Mouse (Mus musculus) MEL (cell line): Measurements from ENCODE around the gene Tgfbrap1. TPM values are rescaled to one million over a fixed set of nuclear protein-coding genes. Genes with fewer than 3 reads are reported as not detected.

Experiments
- DNase-seq: peaks from one replicate; pipeline ENCODE4 v3.0.0; 2011; ENCODE audit warnings: low read depth, low spot score
- H3K27ac ChIP-seq: 2 replicates; pipeline ENCODE4 v1.5.1; 2012; ENCODE audit warnings: low read depth, mild to moderate bottlenecking, control low read depth, low read length, moderate library complexity; ENCODE audit not compliant: control insufficient read depth
- H3K27me3 ChIP-seq, 2 experiments: fragments of 150-350 bp in 1 of 2; sonication (generic) in 1 of 2; 2 replicates each; pipeline ENCODE4 v1.6.1; 2012; ENCODE audit warnings: low read length in 2 of 2, mild to moderate bottlenecking in 2 of 2, improper control_type of control experiment in 1 of 2, moderate library complexity in 1 of 2; ENCODE audit not compliant: insufficient read depth in 2 of 2, control insufficient read depth in 1 of 2
- H3K36me3 ChIP-seq, 2 experiments: 2 replicates each; pipeline ENCODE4 v1.6.1; 2012 to 2014; ENCODE audit warnings: low read length in 2 of 2, improper control_type of control experiment in 1 of 2, inconsistent platforms in 1 of 2, mild to moderate bottlenecking in 1 of 2; ENCODE audit not compliant: insufficient read depth in 2 of 2, control insufficient read depth in 1 of 2
- H3K4me1 ChIP-seq, 2 experiments: fragments of 150-350 bp in 1 of 2; sonication (generic) in 1 of 2; 2 replicates each; pipeline ENCODE4 v1.6.1; 2012; ENCODE audit warnings: low read length in 2 of 2, improper control_type of control experiment in 1 of 2, mild to moderate bottlenecking in 1 of 2; ENCODE audit not compliant: insufficient read depth in 2 of 2, control insufficient read depth in 1 of 2
- H3K4me3 ChIP-seq, 2 experiments: fragments of 150-350 bp in 1 of 2; sonication (generic) in 1 of 2; 2 replicates each; pipeline ENCODE4 v1.5.1; 2012; ENCODE audit warnings: low read depth in 2 of 2, low read length in 2 of 2, mild to moderate bottlenecking in 2 of 2, moderate library complexity in 2 of 2, control low read depth in 1 of 2, improper control_type of control experiment in 1 of 2; ENCODE audit not compliant: control insufficient read depth in 1 of 2, insufficient read depth in 1 of 2
- H3K79me2 ChIP-seq: 2 replicates; pipeline ENCODE4 v1.6.1; 2012; ENCODE audit warnings: mild to moderate bottlenecking, low read length, moderate library complexity; ENCODE audit not compliant: control insufficient read depth, poor library complexity, insufficient read depth
- H3K9ac ChIP-seq: 2 replicates; pipeline ENCODE4 v1.6.1; 2012; ENCODE audit warnings: low read depth, mild to moderate bottlenecking, control low read depth, low read length, moderate library complexity; ENCODE audit not compliant: control insufficient read depth, poor library complexity, severe bottlenecking
- H3K9me3 ChIP-seq: fragments of 150-350 bp; sonication (generic); replicated peaks from 2 replicates; pipeline ENCODE4 v1.6.1; 2012; ENCODE audit warnings: mild to moderate bottlenecking, low read length, improper control_type of control experiment, moderate library complexity; ENCODE audit not compliant: insufficient read depth
- CHD2 ChIP-seq: IDR thresholded peaks from 2 replicates; pipeline ENCODE4 v1.6.1; 2011; ENCODE audit warnings: low read length, improper control_type of control experiment
- E2F4 ChIP-seq: IDR thresholded peaks from 2 replicates; pipeline ENCODE4 v1.6.1; 2011; ENCODE audit warnings: low read depth, low read length, improper control_type of control experiment, borderline replicate concordance
- EP300 ChIP-seq, 2 experiments: IDR thresholded peaks; 2 replicates each; pipeline ENCODE4 v1.6.1; 2011; ENCODE audit warnings: improper control_type of control experiment in 2 of 2, low read length in 2 of 2, low read depth in 1 of 2, mild to moderate bottlenecking in 1 of 2
- GATA1 ChIP-seq: IDR thresholded peaks from 2 replicates; pipeline ENCODE4 v1.6.1; 2011; ENCODE audit warnings: low read depth, low read length, improper control_type of control experiment
- HCFC1 ChIP-seq: IDR thresholded peaks from 2 replicates; pipeline ENCODE4 v1.6.1; 2012; ENCODE audit warnings: low read depth, mild to moderate bottlenecking, inconsistent platforms, low read length, improper control_type of control experiment, moderate library complexity
- JUND ChIP-seq: IDR thresholded peaks from 2 replicates; pipeline ENCODE4 v1.6.1; 2011; ENCODE audit warnings: low read depth, mild to moderate bottlenecking, improper control_type of control experiment, low read length
- KAT2A ChIP-seq: conservative IDR thresholded peaks from 2 replicates; pipeline ENCODE4 v1.6.1; 2012; ENCODE audit warnings: low read depth, low read length, improper control_type of control experiment, inconsistent platforms
- MAFK ChIP-seq: IDR thresholded peaks from 2 replicates; pipeline ENCODE4 v1.6.1; 2011; ENCODE audit warnings: low read depth, mild to moderate bottlenecking, low read length, improper control_type of control experiment, borderline replicate concordance
- MAX ChIP-seq: IDR thresholded peaks from 2 replicates; pipeline ENCODE4 v1.6.1; 2011; ENCODE audit warnings: low read length, improper control_type of control experiment
- MAZ ChIP-seq: IDR thresholded peaks from 2 replicates; pipeline ENCODE4 v1.6.1; 2012; ENCODE audit warnings: low read depth, mild to moderate bottlenecking, inconsistent platforms, low read length, improper control_type of control experiment
- MEF2A ChIP-seq: IDR thresholded peaks from 2 replicates; pipeline ENCODE4 v1.6.1; 2014; ENCODE audit warnings: low read depth, mild to moderate bottlenecking, inconsistent platforms, low read length, improper control_type of control experiment; ENCODE audit not compliant: poor library complexity, insufficient replicate concordance, severe bottlenecking; ENCODE audit errors: extremely low read depth
- MYC ChIP-seq: IDR thresholded peaks from 2 replicates; pipeline ENCODE4 v1.6.1; 2011; ENCODE audit warnings: low read depth, mild to moderate bottlenecking, low read length, improper control_type of control experiment, moderate library complexity
- NELFE ChIP-seq: IDR thresholded peaks from 2 replicates; pipeline ENCODE4 v1.6.1; 2011; ENCODE audit warnings: low read depth, low read length, improper control_type of control experiment
- NRF1 ChIP-seq: IDR thresholded peaks from 2 replicates; pipeline ENCODE4 v1.6.1; 2014; ENCODE audit warnings: low read depth, mild to moderate bottlenecking, inconsistent platforms, low read length, improper control_type of control experiment, moderate library complexity; ENCODE audit not compliant: poor library complexity, insufficient read depth, severe bottlenecking
- POLR2AphosphoS2 ChIP-seq: IDR thresholded peaks from 2 replicates; pipeline ENCODE4 v1.6.1; 2011; ENCODE audit warnings: low read length, improper control_type of control experiment
- RAD21 ChIP-seq: IDR thresholded peaks from 2 replicates; pipeline ENCODE4 v1.6.1; 2011; ENCODE audit warnings: mild to moderate bottlenecking, low read depth, low read length, improper control_type of control experiment
- SIN3A ChIP-seq: IDR thresholded peaks from 2 replicates; pipeline ENCODE4 v1.6.1; 2012; ENCODE audit warnings: low read length, improper control_type of control experiment, inconsistent platforms
- SMC3 ChIP-seq: IDR thresholded peaks from 2 replicates; pipeline ENCODE4 v1.6.1; 2011; ENCODE audit warnings: low read depth, low read length, improper control_type of control experiment
- TBP ChIP-seq: IDR thresholded peaks from 2 replicates; pipeline ENCODE4 v1.8.0; 2011; ENCODE audit warnings: low read depth, low read length, improper control_type of control experiment
- TCF12 ChIP-seq: IDR thresholded peaks from 2 replicates; pipeline ENCODE4 v1.6.1; 2014; ENCODE audit warnings: low read depth, mild to moderate bottlenecking, inconsistent platforms, low read length, improper control_type of control experiment, moderate library complexity
- UBTF ChIP-seq: IDR thresholded peaks from 2 replicates; pipeline ENCODE4 v1.6.1; 2012; ENCODE audit warnings: low read depth, mild to moderate bottlenecking, inconsistent platforms, low read length, improper control_type of control experiment, moderate library complexity, borderline replicate concordance; ENCODE audit not compliant: insufficient read depth
- USF1 ChIP-seq: IDR thresholded peaks from 2 replicates; pipeline ENCODE4 v1.6.1; 2014; ENCODE audit warnings: low read depth, mild to moderate bottlenecking, inconsistent platforms, low read length, improper control_type of control experiment, moderate library complexity
- USF2 ChIP-seq, 2 experiments: IDR thresholded peaks; 2 replicates each; pipeline ENCODE4 v1.6.1; 2011 to 2012; ENCODE audit warnings: improper control_type of control experiment in 2 of 2, low read length in 2 of 2, borderline replicate concordance in 1 of 2, inconsistent platforms in 1 of 2, low read depth in 1 of 2, mild to moderate bottlenecking in 1 of 2; ENCODE audit not compliant: insufficient read depth in 1 of 2
- ZKSCAN1 ChIP-seq: IDR thresholded peaks from 2 replicates; pipeline ENCODE4 v1.6.1; 2012; ENCODE audit warnings: low read depth, mild to moderate bottlenecking, inconsistent platforms, low read length, improper control_type of control experiment, moderate library complexity
- ZMIZ1 ChIP-seq: IDR thresholded peaks from 2 replicates; pipeline ENCODE4 v1.6.1; 2012; ENCODE audit warnings: low read depth, mild to moderate bottlenecking, inconsistent platforms, low read length, improper control_type of control experiment, moderate library complexity
- ZNF384 ChIP-seq: IDR thresholded peaks from 2 replicates; pipeline ENCODE4 v1.6.1; 2012; ENCODE audit warnings: low read depth, mild to moderate bottlenecking, inconsistent platforms, low read length, improper control_type of control experiment
- polyA plus RNA-seq, 2 experiments: library from polyadenylated mRNA; stranded (reverse) in 1 of 2; unstranded in 1 of 2; fragments of >175 nt in 1 of 2; fragments of >200 nt in 1 of 2; gene quantifications; 2 replicates each; pipeline versions ENCODE4 v1.2.1 to v1.2.4; 2012; ENCODE audit warnings: low replicate concordance in 2 of 2, low read depth in 1 of 2; ENCODE audit not compliant: insufficient read length in 2 of 2, insufficient read depth in 1 of 2, missing spikeins in 1 of 2
- total RNA-seq: library from RNA; depleted of rRNA; stranded (reverse); fragments of 300-350 nt; gene quantifications from 2 replicates; pipeline ENCODE4 v1.2.3, GENCODE M21; 2012

The Tgfbrap1 gene
- total and polyA plus RNA-seq, 3 experiments, result 9.2 to 17.6 TPM; not detected in 1

DNA sequence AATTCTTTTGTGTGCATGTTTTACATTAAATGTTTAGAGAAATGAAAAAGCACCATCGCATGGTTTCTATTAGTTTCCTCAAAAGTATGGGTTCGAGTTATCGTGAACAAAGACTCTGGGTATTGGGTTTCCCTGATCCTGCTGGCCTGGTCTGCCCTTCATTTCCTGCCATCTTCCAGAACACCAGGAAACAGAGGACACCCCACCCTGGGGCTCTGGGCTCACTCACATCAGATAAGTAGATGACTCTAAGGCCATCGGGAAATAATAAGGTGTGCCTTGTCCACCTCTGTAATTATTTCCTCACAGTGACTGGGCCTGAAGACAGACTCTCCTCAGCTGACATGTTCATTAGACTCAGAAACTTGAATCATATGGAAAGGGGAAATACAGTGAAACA lies 88.0 kb downstream of the Tgfbrap1 start:
- no peak for DNase-seq
- Histone ChIP-seq H3K4me3 (no peak overlapping the region), H3K9ac (no peak overlapping the region), H3K9me3 (no peaks in the 10 kb centered on the region), H3K4me1 (no peaks in the 10 kb centered on the region), H3K27ac (no peak overlapping the region), H3K27me3 (no peaks in the 10 kb centered on the region), H3K79me2 (no peaks in the 10 kb centered on the region), H3K36me3 (no peaks in the 10 kb centered on the region)
- no peak for TF ChIP-seq TBP
- TF ChIP-seq CHD2, result no peak
- TF ChIP-seq GATA1, result no peak
- no peak for TF ChIP-seq UBTF
- TF ChIP-seq USF1, result no peak
- no peak for TF ChIP-seq EP300 (IDR thresholded peaks at IDR 0.05; ENCODE audit: low read depth in 1 of 2, low read length in 2 of 2)
- no peak for TF ChIP-seq NELFE
- TF ChIP-seq MYC, result no peak
- no peak for TF ChIP-seq MAZ
- no peak for TF ChIP-seq ZKSCAN1
- TF ChIP-seq USF2 (IDR thresholded peaks at IDR 0.05; ENCODE audit: borderline replicate concordance in 1 of 2, insufficient read depth in 1 of 2, low read depth in 1 of 2, low read length in 2 of 2), result no peak
- TF ChIP-seq MAX, result no peak
- no peak for TF ChIP-seq ZNF384
- TF ChIP-seq MAFK, result no peak

GRCm38 (mm10) chr1:43006524-43006923 lies 91.9 kb downstream of the Tgfbrap1 start:
- Histone ChIP-seq H3K27ac (no peak overlapping the region), H3K36me3 (no peaks in the 10 kb centered on the region), H3K9ac (no peak overlapping the region), H3K4me1 (no peaks in the 10 kb centered on the region), H3K9me3 (no peaks in the 10 kb centered on the region), H3K4me3 (no peak overlapping the region), H3K79me2 (no peaks in the 10 kb centered on the region), H3K27me3 (no peaks in the 10 kb centered on the region)
- TF ChIP-seq KAT2A (no peak), HCFC1 (no peak)
- DNase-seq, result no peak

- Histone ChIP-seq H3K27me3 (peaks cover 0 to 1% of the 10 kb centered on the region in 2 experiments; a peak in 1 of 4 replicates), H3K79me2 (no peaks in the 10 kb centered on the region), H3K9ac (no peak overlapping the region), H3K9me3 (no peaks in the 10 kb centered on the region), H3K4me1 (no peaks in the 10 kb centered on the region), H3K27ac (no peak overlapping the region), H3K4me3 (no peak overlapping the region), H3K36me3 (no peaks in the 10 kb centered on the region)
- DNase-seq, result no peak
- TF ChIP-seq MEF2A (no peak), ZKSCAN1 (no peak), JUND (no peak), SIN3A (no peak), POLR2AphosphoS2 (no peak), RAD21 (no peak), NELFE (no peak), USF1 (no peak), SMC3 (no peak), TCF12 (no peak), HCFC1 (no peak), NRF1 (no peak), MAZ (no peak), TBP (no peak), ZMIZ1 (no peak), E2F4 (no peak), USF2 (IDR thresholded peaks at IDR 0.05; ENCODE audit: borderline replicate concordance in 1 of 2, insufficient read depth in 1 of 2, low read depth in 1 of 2, low read length in 2 of 2) (no peak), KAT2A (no peak)
Observed at GRCm38 (mm10) chr1:43006051-43006514, 92.4 kb downstream of the Tgfbrap1 start.
